Mouse (Mus musculus) heart, postnatal 0 days (tissue): ENCODE data around the gene Mfsd5. TPM values are rescaled to one million over a fixed set of nuclear protein-coding genes. Genes with fewer than 3 reads are reported as not detected.
A peak's percentile ranks its signal among the peaks of the same experiment; 100 is the strongest.

Experiments used
- ATAC-seq: fragments of 200-750 bp; cut with Nextera tagmentation; 2 replicates; pipeline ENCODE4 v1.8.0; 2017; ENCODE audit warnings: low read depth, moderate number of reproducible peaks, moderate library complexity; ENCODE audit not compliant: insufficient read depth
- DNase-seq: peaks from one replicate; pipeline ENCODE4 v3.0.0-alpha.2; 2016; ENCODE audit warnings: low spot score
- H3K27ac ChIP-seq: fragments of 300-500 bp; sonication (generic); 2 replicates; pipeline ENCODE4 v1.5.1; 2014; ENCODE audit warnings: low read depth, mild to moderate bottlenecking
- H3K27me3 ChIP-seq: fragments of 300-500 bp; sonication (generic); 2 replicates; pipeline ENCODE4 v1.6.1; 2014; ENCODE audit warnings: low read length, mixed read lengths; ENCODE audit not compliant: control insufficient read depth, insufficient read depth
- H3K36me3 ChIP-seq: fragments of 300-500 bp; sonication (generic); replicated peaks from 2 replicates; pipeline ENCODE4 v1.6.1; 2014; ENCODE audit warnings: low read length, mixed read lengths; ENCODE audit not compliant: control insufficient read depth, insufficient read depth
- H3K4me1 ChIP-seq: fragments of 300-500 bp; sonication (generic); 2 replicates; pipeline ENCODE4 v1.6.1; 2014; ENCODE audit warnings: antibody characterized with exemption; ENCODE audit not compliant: control insufficient read depth, insufficient read depth
- H3K4me2 ChIP-seq: fragments of 300-500 bp; sonication (generic); 2 replicates; pipeline ENCODE4 v1.6.1; 2014; ENCODE audit warnings: low read depth, mild to moderate bottlenecking, low read length, moderate library complexity
- H3K4me3 ChIP-seq: fragments of 300-500 bp; sonication (generic); 2 replicates; pipeline ENCODE4 v1.5.1; 2014; ENCODE audit warnings: low read depth, low read length
- H3K9ac ChIP-seq: fragments of 300-500 bp; sonication (generic); replicated peaks from 2 replicates; pipeline ENCODE4 v1.6.1; 2014; ENCODE audit warnings: low read depth, low read length, mixed read lengths
- H3K9me3 ChIP-seq: fragments of 300-500 bp; sonication (generic); replicated peaks from 2 replicates; pipeline ENCODE4 v1.6.1; 2016; ENCODE audit warnings: low read length; ENCODE audit not compliant: control insufficient read depth
- CTCF ChIP-seq: IDR thresholded peaks from 2 replicates; pipeline ENCODE4 v1.5.1; 2016; ENCODE audit warnings: antibody characterized with exemption, control low read depth, low read depth
- EP300 ChIP-seq: IDR thresholded peaks from 2 replicates; pipeline ENCODE4 v1.6.1; 2016; ENCODE audit warnings: antibody characterized with exemption, low read depth
- WGBS: fragments of 180-500 bp; shearing (Covaris S2); extraction: QIAGEN DNeasy Blood & Tissue Kit; methylation state at CpG from one replicate; pipeline ENCODE4 v1.1.7; 2014; 5-methylcytosine and 5-hydroxymethylcytosine counted together
- polyA plus RNA-seq: library from polyadenylated mRNA; unstranded; fragments of >200 nt; fragmentation: Nextera tagmentation; extraction: Ambion mirVana; gene quantifications from 2 replicates; pipeline ENCODE4 v1.2.1, GENCODE M21; 2015
- total RNA-seq: library from RNA; depleted of rRNA; stranded (reverse); fragments of >200 nt; gene quantifications from 2 replicates; pipeline ENCODE4 v1.2.3, GENCODE M21; 2014; ENCODE audit warnings: low replicate concordance

Gene Mfsd5
- total and polyA plus RNA-seq, 2 experiments from 2014 or later: 34.1 to 35.6 TPM

DNA sequence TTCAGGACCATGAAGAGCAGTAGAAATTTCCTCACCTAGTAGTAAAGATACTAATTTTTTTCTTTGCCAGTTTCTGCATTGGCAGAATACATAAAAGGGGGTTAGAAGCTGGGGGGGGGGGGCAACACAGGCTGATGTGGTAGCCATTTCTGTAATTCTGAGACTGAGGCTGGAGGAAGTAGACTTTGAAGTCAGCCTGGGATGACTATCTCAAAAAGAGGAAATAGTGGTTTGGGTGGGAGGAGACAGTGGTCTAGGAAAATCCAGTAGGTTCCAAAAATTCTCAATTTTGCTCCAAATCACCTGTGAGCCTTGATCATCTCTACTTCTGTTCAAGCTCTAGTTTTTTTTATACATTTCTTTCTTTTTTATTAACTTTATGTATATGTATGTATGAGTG, 32.2 kb downstream of the Mfsd5 start:
- Histone ChIP-seq H3K27me3 (no peaks in the 10 kb centered on the region), H3K27ac (no peak overlapping the region), H3K36me3 (peaks cover 61% of the 10 kb centered on the region), H3K9ac (no peak overlapping the region), H3K4me3 (no peak overlapping the region), H3K4me1 (no peaks in the 10 kb centered on the region), H3K4me2 (no peak overlapping the region), H3K9me3 (no peaks in the 10 kb centered on the region)
- DNase-seq (no peak), ATAC-seq (no peak)
- TF ChIP-seq CTCF: no peak
- TF ChIP-seq EP300: no peak

DNA sequence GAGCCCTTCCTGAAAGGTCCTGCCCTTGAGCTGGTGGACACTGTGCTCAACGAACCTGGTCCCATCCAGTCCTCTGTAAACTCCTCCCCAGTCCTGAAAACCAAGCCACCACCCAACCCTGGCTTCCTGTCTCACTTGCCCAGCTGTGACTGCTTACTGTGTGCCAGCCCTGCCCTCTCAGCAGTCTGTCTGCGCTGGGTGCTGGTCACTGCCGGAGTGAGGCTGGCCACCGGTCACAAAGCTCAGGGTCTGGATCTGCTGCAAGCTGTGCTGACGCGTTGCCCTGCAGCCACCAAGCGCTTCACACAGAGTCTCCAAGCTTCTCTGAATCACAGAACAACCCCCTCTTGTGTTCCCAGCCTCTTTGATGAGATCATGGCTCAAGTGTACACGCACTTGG, 36.0 kb downstream of the Mfsd5 start:
- no peak overlapping the region for H3K4me3 ChIP-seq
- H3K9me3 ChIP-seq: no peaks in the 10 kb centered on the region
- no peak overlapping the region for H3K4me2 ChIP-seq
- TF ChIP-seq CTCF: no peak
- TF ChIP-seq EP300: no peak
- no peak overlapping the region for H3K27ac ChIP-seq
- no peaks in the 10 kb centered on the region for H3K27me3 ChIP-seq
- DNase-seq (no peak), ATAC-seq (no peak)
- WGBS: 91% methylated on average over 8 of the region's 8 CpGs
- H3K9ac ChIP-seq: no peak overlapping the region
- H3K4me1 ChIP-seq: no peaks in the 10 kb centered on the region
- H3K36me3 ChIP-seq: peaks cover 70% of the 10 kb centered on the region

- Histone ChIP-seq H3K4me1 (no peaks in the 10 kb centered on the region), H3K4me2 (no peak overlapping the region), H3K4me3 (no peak overlapping the region), H3K27ac (no peak overlapping the region), H3K27me3 (no peaks in the 10 kb centered on the region), H3K9ac (no peak overlapping the region), H3K9me3 (no peaks in the 10 kb centered on the region), H3K36me3 (peaks cover 78% of the 10 kb centered on the region)
- TF ChIP-seq EP300 (no peak), CTCF (peak; percentile 78)
- 86% methylated on average over 6 of the region's 6 CpGs for WGBS
- DNase-seq (peak; percentile 31), ATAC-seq (no peak)
These were observed 37.0 kb downstream of the Mfsd5 start for GRCm38 (mm10) chr15:102316263-102316662.

DNA sequence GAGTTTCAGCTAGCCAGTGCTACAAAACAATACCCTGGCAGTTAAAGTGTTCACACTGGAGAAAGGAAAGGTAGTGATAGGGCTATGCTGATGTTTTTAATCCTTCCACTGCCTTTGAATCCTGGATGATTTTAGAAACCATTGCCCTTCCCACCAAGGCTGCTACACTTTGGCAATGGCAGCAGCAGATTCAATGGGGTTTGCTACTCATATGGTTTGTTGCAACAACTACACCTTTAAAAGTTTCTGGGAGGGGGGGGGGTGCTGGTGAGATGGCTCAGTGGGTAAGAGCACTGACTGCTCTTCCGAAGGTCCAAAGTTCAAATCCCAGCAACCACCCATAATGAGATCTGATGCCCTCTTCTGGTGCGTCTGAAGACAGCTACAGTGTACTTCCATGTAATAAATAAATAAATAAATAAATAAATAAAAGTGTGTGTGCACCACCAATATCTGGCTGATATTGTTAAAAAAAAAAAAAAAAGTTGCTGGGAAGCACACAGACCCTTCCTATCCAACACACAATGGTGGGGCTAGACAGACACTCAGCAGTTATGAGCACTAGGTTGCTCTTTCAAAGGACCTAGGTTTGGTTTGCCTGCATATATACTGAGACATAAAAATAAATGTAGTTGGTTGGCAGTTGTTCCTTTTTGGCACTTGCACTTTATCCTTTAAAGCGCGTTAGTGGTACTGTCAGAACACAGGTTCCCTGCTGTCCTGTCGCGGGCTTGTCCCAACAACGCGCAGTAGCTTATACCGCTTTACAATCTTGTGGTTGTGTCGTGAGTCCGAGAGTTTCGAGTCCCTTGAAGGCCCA, 45.6 kb downstream of the Mfsd5 start:
- Histone ChIP-seq H3K27me3 (no peaks in the 10 kb centered on the region), H3K36me3 (peaks cover 45% of the 10 kb centered on the region), H3K4me3 (no peak overlapping the region), H3K9me3 (no peaks in the 10 kb centered on the region), H3K4me2 (no peak overlapping the region), H3K9ac (no peak overlapping the region), H3K4me1 (peaks cover 6% of the 10 kb centered on the region; the same call in 1 of the 2 replicates), H3K27ac (no peak overlapping the region)
- DNase-seq (no peak), ATAC-seq (no peak)
- TF ChIP-seq CTCF (no peak), EP300 (no peak)
- 75% methylated on average over 12 of the region's 12 CpGs for WGBS

DNA sequence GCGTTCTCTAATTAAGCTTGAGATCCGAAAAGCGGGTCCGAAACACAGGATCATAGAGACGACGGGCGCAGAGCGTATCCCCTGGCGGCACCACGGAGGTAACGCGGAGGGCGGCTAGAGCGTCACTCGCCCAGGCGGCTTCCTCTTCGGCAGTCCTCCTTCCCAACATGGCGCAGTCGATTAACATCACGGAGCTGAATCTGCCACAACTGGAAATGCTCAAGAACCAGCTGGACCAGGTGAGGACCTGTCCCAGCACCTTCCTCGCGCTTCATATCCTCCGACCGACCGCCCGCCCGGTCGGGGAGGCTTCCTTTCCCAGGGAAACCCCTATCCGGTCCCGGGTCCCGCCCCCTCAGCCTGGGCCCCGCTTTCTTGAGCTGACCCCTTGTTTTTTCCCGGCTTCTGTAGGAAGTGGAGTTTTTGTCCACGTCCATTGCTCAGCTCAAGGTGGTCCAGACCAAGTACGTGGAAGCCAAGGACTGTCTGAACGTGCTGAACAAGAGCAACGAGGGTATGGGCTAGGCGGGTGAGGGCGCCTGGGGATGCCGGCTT, 46.8 kb downstream of the Mfsd5 start, which contains the start of gene Pfdn5:
TSS of gene Pfdn5 (plus strand) at position 95 of the 555 bp plus-strand sequence.
- peak within 1 kb of the TSS; percentile 78 for H3K27ac ChIP-seq
- no peaks in the 10 kb centered on the region for H3K27me3 ChIP-seq
- H3K4me3 ChIP-seq: peak within 1 kb of the TSS; percentile 70
- H3K4me1 ChIP-seq: peaks cover 6% of the 10 kb centered on the region; the same call in 1 of the 2 replicates
- WGBS: under 1% methylated on average over 40 of the region's 40 CpGs
- no peaks in the 10 kb centered on the region for H3K9me3 ChIP-seq
- DNase-seq: peak; percentile 84
- peak within 1 kb of the TSS; percentile 65 for H3K4me2 ChIP-seq
- TF ChIP-seq EP300: no peak
- TF ChIP-seq CTCF: peak; percentile 37
- ATAC-seq: peak; percentile 86
- peaks cover 43% of the 10 kb centered on the region for H3K36me3 ChIP-seq
- H3K9ac ChIP-seq: peak within 1 kb of the TSS; percentile 65
